Mouse (Mus musculus): ENCODE measurements around the gene Snrpd3.
"Not testable (repeated sequence)": the region's sequence is repeated elsewhere in the genome, so short reads cannot be mapped to it uniquely, and the experiment has no call there.

Snrpd3 gene

DNA sequence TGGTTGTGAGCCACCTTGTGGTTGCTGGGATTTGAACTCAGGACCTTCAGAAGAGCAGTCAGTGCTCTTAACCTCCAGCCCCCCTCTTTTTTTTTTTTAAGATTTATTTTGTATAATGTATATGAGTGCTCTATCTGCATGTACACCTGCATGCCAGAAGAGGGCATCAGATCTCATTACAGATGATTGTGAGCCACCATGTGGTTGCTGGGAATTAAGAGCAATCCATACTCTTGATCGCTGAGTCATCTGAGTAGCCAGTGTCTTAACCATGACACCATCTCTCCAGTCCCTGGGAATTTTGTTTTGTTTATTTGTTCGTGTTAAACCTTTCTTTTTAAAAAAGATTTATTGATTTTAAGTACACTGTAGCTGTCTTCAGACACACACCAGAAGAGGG, 49.4 kb downstream of the Snrpd3 start:
- not testable (repeated sequence) for DNase-seq (ENCODE audit: low read depth, low spot score)

DNA sequence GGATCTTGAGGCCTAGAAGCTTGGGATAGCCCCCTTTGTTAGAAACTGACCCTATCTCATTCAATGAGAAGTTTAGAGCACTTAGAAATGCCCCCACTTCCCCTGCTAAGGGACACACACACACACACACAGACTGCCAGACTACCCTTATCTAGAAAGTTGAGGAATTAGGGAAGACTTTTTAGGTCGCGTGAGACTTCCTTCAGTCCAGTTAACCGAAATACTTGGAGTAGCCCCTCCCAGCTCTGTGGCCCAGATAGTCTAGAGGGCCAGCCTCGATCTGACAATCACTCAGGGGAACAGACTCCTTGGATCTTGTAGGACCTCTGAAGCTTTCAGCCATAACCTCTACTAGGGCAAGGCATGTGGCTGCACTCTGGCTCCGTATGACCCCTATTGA, 50.7 kb downstream of the Snrpd3 start:
- no peak for DNase-seq (ENCODE audit: low read depth, low spot score)

DNA sequence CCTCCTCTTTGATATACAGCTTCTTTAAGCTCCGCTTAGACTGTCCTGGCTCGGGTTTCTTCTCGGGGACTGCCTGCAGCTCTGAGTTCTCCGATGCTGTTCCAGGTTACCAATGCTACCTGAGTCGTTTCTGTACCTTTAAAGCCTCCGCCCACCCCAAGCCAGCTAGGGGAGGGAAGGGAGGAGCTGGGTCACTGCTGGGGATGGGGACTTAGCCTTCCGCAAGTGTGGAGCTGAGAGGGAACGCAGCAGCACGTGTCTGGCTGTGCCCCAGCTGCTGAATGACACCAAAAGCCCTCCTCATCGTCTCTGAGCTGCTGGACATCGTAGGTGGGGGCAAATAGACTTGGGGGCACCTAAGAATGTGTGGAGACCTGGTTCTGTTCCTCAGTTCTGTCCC, 51.1 kb downstream of the Snrpd3 start:
- no peak for DNase-seq (ENCODE audit: low read depth, low spot score)

DNA sequence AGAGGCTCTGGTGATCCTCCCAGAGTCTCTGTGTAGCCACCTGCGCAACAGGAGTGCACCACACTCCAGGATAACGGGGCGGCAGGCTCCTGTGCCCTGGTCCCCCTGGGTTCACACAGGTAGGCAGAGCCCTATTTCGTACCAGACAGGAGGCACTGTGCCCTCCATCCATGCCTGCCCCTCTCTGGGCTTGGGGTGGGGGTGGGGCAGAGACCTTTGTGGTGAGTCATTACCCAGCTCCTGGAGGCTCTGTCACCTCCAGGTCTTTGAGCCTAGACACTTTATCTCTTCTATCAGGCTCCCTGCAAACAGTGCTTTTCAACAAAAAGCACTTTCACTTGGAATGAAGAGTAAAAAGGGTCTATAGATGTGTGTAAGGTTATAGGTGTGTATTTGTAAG, 51.5 kb downstream of the Snrpd3 start:
- DNase-seq (ENCODE audit: low read depth, low spot score), result no peak

DNA sequence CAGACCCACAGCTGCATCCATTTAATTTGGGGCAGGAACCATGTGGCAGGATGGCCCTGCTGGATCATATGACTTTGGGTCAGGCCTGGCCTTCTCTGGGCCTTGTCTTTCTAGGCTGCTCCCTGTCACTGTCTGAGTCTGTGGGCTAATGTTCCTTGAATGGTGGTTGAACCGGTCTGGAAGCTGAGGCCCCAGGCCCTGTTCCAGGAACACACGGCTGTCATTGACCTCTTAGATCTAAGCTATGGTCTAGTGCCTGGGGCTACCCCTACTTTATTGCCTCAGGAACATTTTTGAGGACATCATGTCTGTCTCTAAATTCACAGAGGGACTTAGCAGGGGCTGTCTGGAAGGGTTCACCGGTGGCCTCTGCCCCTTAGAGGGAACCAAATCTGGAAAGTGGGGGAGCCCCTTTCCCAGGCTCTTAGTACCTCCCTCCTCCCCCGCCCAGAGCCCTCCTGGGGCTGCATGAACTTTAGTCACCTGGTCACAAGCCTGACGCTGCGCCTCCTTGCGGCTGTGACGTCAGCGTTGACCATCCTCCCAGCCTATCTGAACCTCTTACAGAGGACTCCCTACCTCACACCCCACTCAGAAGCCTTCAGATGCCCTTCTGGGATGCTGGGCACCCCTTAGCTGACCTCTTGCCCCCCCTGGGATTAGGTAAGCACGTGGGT, 53.8 kb downstream of the Snrpd3 start:
- DNase-seq (ENCODE audit: low read depth, low spot score), result no peak

DNA sequence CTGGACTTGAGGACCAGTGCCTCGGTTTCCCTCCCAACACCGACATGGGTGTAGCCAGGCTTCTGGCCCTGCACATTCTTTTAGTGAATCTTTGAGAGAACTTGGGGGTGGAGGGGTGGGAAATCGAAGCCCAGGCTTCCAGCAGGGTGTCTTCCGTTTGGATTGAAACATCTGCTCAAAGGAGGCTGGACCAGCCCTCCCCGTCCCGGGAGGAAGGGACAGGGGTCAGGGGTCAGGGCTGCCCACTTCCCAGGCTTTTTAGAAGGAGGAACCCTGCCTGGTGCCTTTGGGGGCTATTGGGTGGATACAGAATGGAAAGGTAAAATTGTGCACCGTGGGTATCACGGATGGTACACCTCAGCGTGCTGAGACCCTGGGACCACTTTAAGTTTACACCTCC, 54.6 kb downstream of the Snrpd3 start:
- no peak for DNase-seq (ENCODE audit: low read depth, low spot score)

DNA sequence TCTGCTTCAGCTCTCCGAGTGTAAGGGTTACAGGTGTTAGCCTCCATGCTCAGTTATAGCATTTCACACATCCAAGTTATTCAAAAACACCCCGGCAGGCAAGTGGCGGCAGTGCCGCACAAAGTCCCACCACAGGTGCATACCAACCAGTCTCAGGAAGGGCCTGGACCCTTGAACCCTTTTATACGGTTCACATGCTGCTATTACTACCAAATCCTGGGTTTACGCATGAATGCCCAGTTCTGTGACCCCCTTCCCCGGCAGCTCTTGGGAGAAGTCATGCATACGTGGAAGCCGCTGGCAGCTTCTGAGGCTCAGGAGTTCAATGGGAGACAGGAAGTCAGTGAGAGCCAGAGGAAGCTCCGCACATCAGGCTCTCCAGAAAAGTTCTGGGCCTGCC, 55.8 kb downstream of the Snrpd3 start:
- DNase-seq (ENCODE audit: low read depth, low spot score), result no peak

DNA sequence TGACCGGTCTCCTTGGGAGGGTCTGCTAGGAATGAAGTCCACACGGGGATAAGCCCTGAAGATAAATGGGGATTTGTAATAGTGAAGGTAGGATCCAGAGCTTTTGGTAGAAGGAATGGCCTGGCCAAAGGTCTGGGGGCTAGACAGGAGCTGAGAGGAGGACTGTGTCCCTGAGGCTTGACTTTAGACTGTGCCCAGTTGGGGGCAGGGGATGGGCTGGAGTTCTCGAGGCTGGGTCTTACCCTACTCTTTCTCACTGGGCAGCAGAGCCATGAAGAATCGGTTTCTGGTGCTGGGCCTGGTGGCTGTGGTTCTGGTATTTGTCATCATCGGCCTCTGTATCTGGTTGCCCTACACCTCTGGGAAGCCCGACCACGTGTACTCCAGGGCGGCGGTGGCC, 56.6 kb downstream of the Snrpd3 start:
- DNase-seq (ENCODE audit: low read depth, low spot score), result no peak

DNA sequence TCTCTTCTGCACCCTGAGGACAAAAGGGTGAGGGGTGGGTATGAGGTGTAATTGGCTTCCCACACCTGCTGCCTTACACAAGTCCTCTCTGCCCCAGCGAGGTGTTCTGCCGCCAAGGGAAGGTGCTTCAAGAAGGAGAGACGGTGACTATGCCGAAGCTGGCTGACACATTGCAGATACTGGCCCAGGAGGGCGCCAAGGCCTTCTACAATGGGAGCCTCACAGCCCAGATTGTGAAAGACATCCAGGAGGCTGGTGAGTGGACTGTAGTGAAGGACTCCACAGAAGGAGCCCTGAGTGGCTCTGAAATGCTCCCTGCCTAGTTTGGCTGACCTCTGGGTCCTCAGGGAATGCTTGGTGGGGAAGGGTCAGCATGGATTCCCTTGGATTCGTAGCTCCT, 61.8 kb downstream of the Snrpd3 start:
- no peak for DNase-seq (ENCODE audit: low read depth, low spot score)

DNA sequence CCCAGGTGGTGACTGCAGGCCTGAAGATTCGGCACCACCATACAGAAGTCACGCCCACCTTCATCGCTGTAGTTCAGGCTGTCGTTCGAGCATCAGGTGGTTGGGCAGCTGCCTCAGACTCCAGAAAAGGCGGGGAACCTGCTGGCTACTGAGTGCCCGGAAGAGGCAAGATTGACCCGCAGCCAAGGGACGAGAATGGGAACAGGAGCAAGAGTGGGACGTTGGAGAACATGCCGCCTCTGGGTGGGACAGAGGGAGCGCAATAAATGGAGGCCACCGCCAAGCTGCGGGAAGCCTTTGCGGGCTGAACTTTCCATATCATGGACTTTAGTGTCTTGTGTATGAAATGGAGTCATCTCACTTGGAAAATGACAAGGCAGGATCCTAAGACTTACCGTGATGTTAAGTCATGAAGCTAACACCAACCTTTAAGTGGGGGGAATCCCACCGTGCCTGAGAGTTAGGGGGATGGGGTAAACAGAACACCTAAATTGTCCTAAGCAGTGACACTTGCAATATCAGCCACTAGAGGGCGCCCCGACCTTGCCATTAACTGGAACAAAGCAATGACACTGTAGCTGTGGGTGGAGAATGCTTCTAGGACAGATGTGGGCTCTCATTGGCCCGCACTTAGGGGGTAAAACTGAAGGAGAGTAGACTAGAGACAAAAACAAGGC, 68.7 kb downstream of the Snrpd3 start:
- DNase-seq (ENCODE audit: low read depth, low spot score), result peak; percentile 92

DNA sequence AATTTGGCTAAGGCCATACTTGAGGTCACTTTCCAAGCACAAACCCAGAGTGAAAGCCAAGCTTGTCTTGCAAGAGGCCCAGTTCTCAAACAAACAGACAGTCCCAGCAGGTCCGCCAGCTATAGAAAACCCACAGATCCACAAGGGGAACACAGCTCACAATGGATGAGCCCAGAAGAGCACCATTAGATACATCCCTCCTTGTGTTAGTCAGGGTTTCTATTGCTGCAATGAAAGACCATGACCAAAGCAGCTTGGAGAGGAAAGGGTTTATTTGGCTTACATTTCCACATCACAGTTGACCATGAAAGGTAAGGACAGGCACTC, 69.2 kb downstream of the Snrpd3 start:
- no peak for DNase-seq (ENCODE audit: low read depth, low spot score)
